In genomic region chr12:73482858-73483257, GRCm38 (mm10) we compare ENCODE assay signal across 24 mouse cellular contexts.
A peak's percentile ranks its signal among the peaks of the same experiment; 100 is the strongest.
DNase-seq lines count a peak whose midpoint lies in the region; ATAC-seq and TF ChIP-seq lines count a peak whose summit lies in the region.
"Had no signal": no experiment of that assay in that cellular context is flagged by ENCODE, and none has a peak within 500 bp of the region (broad histone marks: within the 10 kb centered on the region; RNA-seq: fewer than 3 reads in every experiment).

No protein-coding gene starts in this region.

- in situ Hi-C loops in CH12.LX (cut with MboI; ENCODE audit: low pct_ligation_motif_present, low pct_unique_long_range_greater_than_20kb, low sequenced_read_pairs) = no loop called here

- H3K4me2 ChIP-seq in CH12.LX (ENCODE audit: insufficient read depth, low read depth, poor library complexity, severe bottlenecking) = no peak overlapping the region; the same call in 1 of the 2 replicates
- H3K4me2 ChIP-seq in liver, postnatal 0 days (ENCODE audit: low read depth, low read length) = no peak overlapping the region
- no peak overlapping the region for H3K4me2 ChIP-seq in liver, embryonic 11.5 days
- H3K4me2 ChIP-seq: embryonic facial prominence, embryonic 12.5 days; embryonic facial prominence, embryonic 15.5 days; heart, embryonic 11.5 days; hindbrain, embryonic 13.5 days; intestine, embryonic 15.5 days had no signal

- no peaks in the 10 kb centered on the region for H3K79me2 ChIP-seq in CH12.LX (replicated peaks; ENCODE audit: control insufficient read depth, extremely low read depth, insufficient read depth, poor library complexity, severe bottlenecking)

- H3K27ac ChIP-seq in CH12.LX (ENCODE audit: insufficient read depth, low read depth) = no peak overlapping the region
- peak overlapping the region; percentile 19; the same call in 1 of the 2 replicates for H3K27ac ChIP-seq in limb, embryonic 10.5 days
- no peak overlapping the region for H3K27ac ChIP-seq in liver, postnatal 0 days (ENCODE audit: low read depth)
- no peak overlapping the region for H3K27ac ChIP-seq in liver, embryonic 11.5 days (ENCODE audit: low read depth, low read length)
- H3K27ac ChIP-seq: embryonic facial prominence, embryonic 12.5 days; embryonic facial prominence, embryonic 15.5 days; hindbrain, embryonic 10.5 days; hindbrain, embryonic 13.5 days; intestine, embryonic 15.5 days had no signal

- no peak for DNase-seq in CH12.LX (ENCODE audit: extremely low read depth)
- no peak for DNase-seq in limb, embryonic 10.5 days (ENCODE audit: low spot score)
- no peak for DNase-seq in liver, postnatal 0 days
- DNase-seq in urinary bladder, adult 2 months (ENCODE audit: low spot score) = no peak
- DNase-seq in liver, embryonic 11.5 days (ENCODE audit: low spot score) = no peak
- DNase-seq: adrenal gland, postnatal 10 days; adrenal gland, postnatal 36 days; cerebellum, adult 11-12 months; cerebellum, adult 8-10 months; cerebellum, postnatal 10 days; cerebellum, postnatal 36 days; forebrain, postnatal 0 days; heart, adult 11 months had no signal

- no peak overlapping the region for H3K9ac ChIP-seq in CH12.LX (ENCODE audit: insufficient read depth, low read depth)
- no peak overlapping the region for H3K9ac ChIP-seq in liver, postnatal 0 days (replicated peaks)
- no peak overlapping the region for H3K9ac ChIP-seq in liver, embryonic 11.5 days (ENCODE audit: low read depth, low read length)
- H3K9ac ChIP-seq: embryonic facial prominence, embryonic 12.5 days; embryonic facial prominence, embryonic 15.5 days; forebrain, postnatal 0 days; hindbrain, embryonic 13.5 days; intestine, embryonic 15.5 days had no signal

- no peak for TF ChIP-seq CTCF in CH12.LX (conservative IDR thresholded peaks at IDR 0.05 in 1 of 2, IDR thresholded peaks at IDR 0.05 in 1 of 2; ENCODE audit: low read depth in 2 of 2, low read length in 2 of 2)
- no peak for TF ChIP-seq CTCF in liver, postnatal 0 days (IDR thresholded peaks at IDR 0.05; ENCODE audit: low read depth)

- H3K9me3 ChIP-seq in CH12.LX (replicated peaks; ENCODE audit: low read length) = no peaks in the 10 kb centered on the region
- no peaks in the 10 kb centered on the region for H3K9me3 ChIP-seq in limb, embryonic 10.5 days (replicated peaks)
- no peaks in the 10 kb centered on the region for H3K9me3 ChIP-seq in liver, postnatal 0 days (ENCODE audit: low read length)
- no peaks in the 10 kb centered on the region for H3K9me3 ChIP-seq in liver, embryonic 11.5 days (ENCODE audit: control insufficient read depth, low read length)
- H3K9me3 ChIP-seq: embryonic facial prominence, embryonic 12.5 days; embryonic facial prominence, embryonic 15.5 days; G1E; hindbrain, embryonic 10.5 days; hindbrain, embryonic 13.5 days; intestine, embryonic 15.5 days had no signal

- no peaks in the 10 kb centered on the region for H3K27me3 ChIP-seq in CH12.LX (replicated peaks)
- peaks cover 17% of the 10 kb centered on the region for H3K27me3 ChIP-seq in limb, embryonic 10.5 days (ENCODE audit: low read depth, poor library complexity, severe bottlenecking)
- no peaks in the 10 kb centered on the region for H3K27me3 ChIP-seq in liver, postnatal 0 days (ENCODE audit: insufficient read depth, low read length)
- no peaks in the 10 kb centered on the region for H3K27me3 ChIP-seq in liver, embryonic 11.5 days (replicated peaks; ENCODE audit: control insufficient read depth, insufficient read depth, low read length)
- H3K27me3 ChIP-seq: hindbrain, embryonic 13.5 days; intestine, embryonic 15.5 days; Patski had no signal

- no peak for TF ChIP-seq POLR2A in CH12.LX (IDR thresholded peaks at IDR 0.05; ENCODE audit: low read depth, low read length)

- H3K36me3 ChIP-seq in CH12.LX (replicated peaks in 1 of 2; ENCODE audit: control insufficient read depth in 1 of 2, insufficient read depth in 1 of 2, low read length in 1 of 2) = no peaks in the 10 kb centered on the region
- H3K36me3 ChIP-seq in limb, embryonic 10.5 days = no peaks in the 10 kb centered on the region
- H3K36me3 ChIP-seq in liver, postnatal 0 days (replicated peaks; ENCODE audit: insufficient read depth, low read length) = no peaks in the 10 kb centered on the region
- no peaks in the 10 kb centered on the region for H3K36me3 ChIP-seq in liver, embryonic 11.5 days (ENCODE audit: control insufficient read depth, insufficient read depth, low read length)
- H3K36me3 ChIP-seq: embryonic facial prominence, embryonic 12.5 days; embryonic facial prominence, embryonic 15.5 days; G1E; hindbrain, embryonic 10.5 days; hindbrain, embryonic 13.5 days; intestine, embryonic 15.5 days had no signal

- peak; percentile 54; the same call in 1 of the 2 replicates for ATAC-seq in common myeloid progenitor, adult 5-6 weeks (replicated peaks; ENCODE audit: low read depth, poor library complexity, severe bottlenecking)
- no peak for ATAC-seq in liver, postnatal 0 days
- no peak for ATAC-seq in liver, embryonic 11.5 days (replicated peaks; ENCODE audit: low FRiP score)
- ATAC-seq: forebrain, embryonic 14.5 days; forebrain, postnatal 0 days; hindbrain, embryonic 16.5 days; intestine, embryonic 15.5 days; Patski had no signal

- whole genome bisulfite sequencing in limb, embryonic 10.5 days = 95% methylated on average over 2 of the region's 2 CpGs
- 60% methylated on average over 2 of the region's 2 CpGs for WGBS in liver, postnatal 0 days (ENCODE audit: insufficient replicate concordance)
- WGBS in liver, embryonic 11.5 days = 76% methylated on average over 2 of the region's 2 CpGs

- no peak for TF ChIP-seq RAD21 in CH12.LX (IDR thresholded peaks at IDR 0.05; ENCODE audit: low read depth, low read length)

- no peak overlapping the region for H3K4me3 ChIP-seq in CH12.LX (replicated peaks in 1 of 3; ENCODE audit: low read depth in 2 of 3, low read length in 2 of 3, poor library complexity in 1 of 3)
- H3K4me3 ChIP-seq in limb, embryonic 10.5 days = no peak overlapping the region
- H3K4me3 ChIP-seq in liver, postnatal 0 days (ENCODE audit: low read depth, low read length) = no peak overlapping the region
- H3K4me3 ChIP-seq in liver, embryonic 11.5 days (ENCODE audit: low read depth, low read length) = no peak overlapping the region
- H3K4me3 ChIP-seq: embryonic facial prominence, embryonic 12.5 days; embryonic facial prominence, embryonic 15.5 days; hindbrain, embryonic 10.5 days; hindbrain, embryonic 13.5 days; intestine, embryonic 15.5 days had no signal

- TF ChIP-seq EP300 in CH12.LX (IDR thresholded peaks at IDR 0.05; ENCODE audit: low read length) = no peak
- no peak for TF ChIP-seq EP300 in liver, postnatal 0 days (IDR thresholded peaks at IDR 0.05; ENCODE audit: low read depth)

- peaks cover 7 to 16% of the 10 kb centered on the region in 2 experiments; a peak in 3 of 4 replicates for H3K4me1 ChIP-seq in CH12.LX (ENCODE audit: control insufficient read depth in 1 of 2, insufficient read depth in 2 of 2)
- peaks cover 6% of the 10 kb centered on the region; the same call in 1 of the 2 replicates for H3K4me1 ChIP-seq in limb, embryonic 10.5 days
- H3K4me1 ChIP-seq in liver, postnatal 0 days (ENCODE audit: insufficient read depth) = peaks cover 7% of the 10 kb centered on the region; the same call in 1 of the 2 replicates
- no peaks in the 10 kb centered on the region for H3K4me1 ChIP-seq in liver, embryonic 11.5 days (replicated peaks; ENCODE audit: control insufficient read depth, insufficient read depth, low read length)
- H3K4me1 ChIP-seq: hindbrain, embryonic 10.5 days; hindbrain, embryonic 13.5 days; intestine, embryonic 15.5 days had no signal

- dilution Hi-C loops in CH12.LX (cut with MboI; ENCODE audit: extremely low pct_ligation_motif_present, extremely low pct_unique_long_range_greater_than_20kb, low sequenced_read_pairs) = no loop called here

TF ChIP-seq in CH12.LX, 34 proteins besides CTCF, POLR2A, EP300 and RAD21:
- TF ChIP-seq NRF1 (IDR thresholded peaks at IDR 0.05; ENCODE audit: low read depth, low read length) (no peak), HCFC1 (IDR thresholded peaks at IDR 0.05; ENCODE audit: low read depth, low read length) (peak; percentile 29), ELF1 (IDR thresholded peaks at IDR 0.05; ENCODE audit: low read depth, low read length) (peak; percentile 72)
TF ChIP-seq in CH12.LX: peak in this region for 2.
